Mouse (Mus musculus): ENCODE results near the gene Smoc2. TPM values are rescaled to one million over a fixed set of nuclear protein-coding genes. Genes with fewer than 3 reads are reported as not detected.

Gene Smoc2
- polyA plus RNA-seq, 1 experiment from 2014 or later, result 12.8 TPM

DNA sequence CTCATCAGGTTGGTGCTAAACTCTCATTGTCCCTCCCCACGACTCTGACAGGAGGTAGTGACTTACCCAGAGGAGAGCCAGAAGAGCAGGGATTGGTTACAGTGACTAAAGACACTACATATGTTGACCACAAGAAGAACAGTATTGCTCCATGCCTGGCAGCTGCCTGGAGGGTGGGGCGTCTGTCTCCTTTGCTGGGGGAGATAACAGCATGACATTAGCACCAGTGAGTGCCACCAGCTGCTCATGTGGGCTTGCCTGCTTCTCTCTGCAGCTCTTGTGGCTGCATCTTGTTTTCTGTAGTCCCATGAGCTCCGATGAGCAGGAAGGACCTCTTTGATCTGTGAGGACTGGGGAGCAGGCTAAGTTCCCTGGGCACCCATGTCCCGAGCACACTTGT is 29.7 kb upstream of the Smoc2 start:
- H3K27ac ChIP-seq (replicated peaks), result no peak overlapping the region
- no peaks in the 10 kb centered on the region for H3K9me3 ChIP-seq (replicated peaks)
- H3K4me2 ChIP-seq, result no peak overlapping the region
- H3K9ac ChIP-seq (replicated peaks), result no peak overlapping the region
- H3K36me3 ChIP-seq, result no peaks in the 10 kb centered on the region
- H3K4me3 ChIP-seq (replicated peaks), result no peak overlapping the region
- no peaks in the 10 kb centered on the region for H3K4me1 ChIP-seq
- 78% methylated on average over 4 of the region's 4 CpGs for WGBS
- H3K27me3 ChIP-seq (replicated peaks), result no peaks in the 10 kb centered on the region
- ATAC-seq (ENCODE audit: low FRiP score), result no peak

DNA sequence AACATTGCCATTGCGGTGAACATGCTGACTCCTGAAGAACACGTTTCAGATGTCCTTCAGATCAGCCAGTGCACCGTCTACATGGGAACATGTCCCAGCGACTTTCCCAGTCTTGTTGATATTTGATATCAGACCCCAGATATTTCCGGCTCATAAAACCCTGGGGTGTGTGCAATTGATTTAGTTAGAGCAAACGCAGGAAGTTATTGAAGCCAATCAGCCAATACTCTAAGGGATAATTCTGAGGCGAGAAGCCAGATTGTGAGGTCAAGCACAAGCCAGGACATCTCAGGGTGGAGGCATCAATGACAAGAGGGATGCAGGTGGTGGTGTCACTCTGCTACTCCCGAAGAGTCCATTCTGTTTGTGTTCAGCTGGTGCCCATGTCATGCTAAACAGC is 28.9 kb upstream of the Smoc2 start:
- Histone ChIP-seq H3K9ac (replicated peaks) (no peak overlapping the region), H3K4me3 (replicated peaks) (no peak overlapping the region), H3K27ac (replicated peaks) (no peak overlapping the region), H3K4me2 (no peak overlapping the region), H3K27me3 (replicated peaks) (no peaks in the 10 kb centered on the region), H3K4me1 (no peaks in the 10 kb centered on the region), H3K36me3 (no peaks in the 10 kb centered on the region), H3K9me3 (replicated peaks) (no peaks in the 10 kb centered on the region)
- ATAC-seq (ENCODE audit: low FRiP score), result no peak
- 74% methylated on average over 8 of the region's 8 CpGs for WGBS

DNA sequence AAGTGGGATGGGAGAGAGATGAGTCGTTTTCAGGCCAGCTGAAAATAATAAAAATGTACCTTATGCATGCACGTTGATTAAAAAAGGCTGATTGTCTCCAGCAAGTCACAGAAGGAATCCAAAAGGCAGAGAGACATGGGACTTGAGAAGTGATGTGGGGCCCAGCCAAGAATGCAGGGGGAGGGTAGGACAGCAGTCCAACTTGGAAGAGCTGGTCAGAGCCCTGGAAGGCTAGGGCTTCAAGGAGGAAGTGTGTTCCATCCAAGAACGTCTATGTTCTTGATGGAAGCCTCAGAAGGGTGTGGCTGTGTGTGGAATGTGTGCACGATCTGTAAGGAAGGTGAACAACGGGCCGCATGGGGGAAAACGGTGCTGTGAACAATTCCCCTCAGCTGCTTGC is 26.9 kb upstream of the Smoc2 start:
- Histone ChIP-seq H3K27ac (replicated peaks) (no peak overlapping the region), H3K4me3 (replicated peaks) (no peak overlapping the region), H3K4me1 (no peaks in the 10 kb centered on the region), H3K9me3 (replicated peaks) (no peaks in the 10 kb centered on the region), H3K4me2 (no peak overlapping the region), H3K27me3 (replicated peaks) (no peaks in the 10 kb centered on the region), H3K9ac (replicated peaks) (no peak overlapping the region), H3K36me3 (no peaks in the 10 kb centered on the region)
- ATAC-seq (ENCODE audit: low FRiP score), result no peak
- WGBS, result 74% methylated on average over 7 of the region's 7 CpGs

DNA sequence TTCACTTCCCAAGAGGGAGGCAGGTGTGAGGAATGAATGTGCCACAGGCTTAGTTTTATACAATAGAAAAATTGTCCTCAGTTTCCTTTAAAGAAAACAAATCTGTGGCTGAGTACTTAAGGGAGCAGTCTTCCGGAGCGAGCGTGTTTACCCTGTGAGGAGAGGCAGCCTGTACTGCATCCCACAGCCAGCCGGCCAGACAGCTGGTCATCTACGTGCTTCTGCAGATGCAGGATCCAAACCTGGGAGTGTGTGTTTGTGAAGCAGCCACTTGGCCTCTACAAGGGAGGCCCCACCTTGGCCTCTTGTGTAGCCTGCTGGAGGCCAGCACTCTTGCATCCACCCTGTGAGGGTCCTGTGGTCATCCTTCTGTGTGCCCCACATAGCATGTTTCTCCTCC is 24.7 kb upstream of the Smoc2 start:
- no peaks in the 10 kb centered on the region for H3K4me1 ChIP-seq
- no peak overlapping the region for H3K27ac ChIP-seq (replicated peaks)
- 85% methylated on average over 5 of the region's 5 CpGs for WGBS
- no peaks in the 10 kb centered on the region for H3K36me3 ChIP-seq
- no peaks in the 10 kb centered on the region for H3K27me3 ChIP-seq (replicated peaks)
- H3K4me3 ChIP-seq (replicated peaks), result no peak overlapping the region
- no peak overlapping the region for H3K9ac ChIP-seq (replicated peaks)
- ATAC-seq (ENCODE audit: low FRiP score), result no peak
- H3K4me2 ChIP-seq, result no peak overlapping the region
- H3K9me3 ChIP-seq (replicated peaks), result no peaks in the 10 kb centered on the region

DNA sequence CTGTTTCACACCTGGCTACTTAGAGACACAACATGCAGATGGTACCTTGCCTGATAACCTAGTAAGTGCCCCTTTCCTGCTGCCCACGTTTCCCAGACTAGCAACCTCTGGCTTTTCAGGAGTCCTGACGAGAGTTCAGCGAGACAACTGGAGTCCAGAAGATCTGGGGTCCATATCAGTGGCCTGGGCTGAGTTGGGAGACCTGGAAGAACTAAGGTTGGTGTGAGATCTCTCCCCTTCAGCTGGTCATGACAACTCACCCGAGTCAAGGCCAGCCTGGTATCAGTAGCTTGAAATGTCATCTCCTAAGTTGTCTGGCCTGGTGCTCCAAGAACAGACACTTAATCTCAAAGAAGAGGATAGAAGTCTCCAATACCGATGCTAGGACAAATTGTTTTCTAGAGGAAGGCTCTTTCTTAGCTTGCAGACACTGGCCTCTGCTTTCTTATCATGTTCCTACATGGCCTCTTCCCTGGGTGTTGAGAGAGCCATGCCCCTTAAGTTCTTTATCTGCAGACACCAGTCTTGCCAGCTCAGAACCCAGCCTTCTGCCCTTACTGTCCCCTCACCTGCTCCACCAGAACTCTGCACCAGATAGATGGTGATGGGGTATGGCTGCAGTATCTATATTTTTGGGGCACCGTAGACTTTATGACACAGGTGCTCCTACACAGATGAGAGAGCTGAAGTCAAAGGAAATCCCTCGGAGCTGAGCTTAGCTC is 21.3 kb upstream of the Smoc2 start:
- H3K4me2 ChIP-seq, result no peak overlapping the region
- no peak overlapping the region for H3K9ac ChIP-seq (replicated peaks)
- no peaks in the 10 kb centered on the region for H3K36me3 ChIP-seq
- H3K4me1 ChIP-seq, result no peaks in the 10 kb centered on the region
- no peak overlapping the region for H3K4me3 ChIP-seq (replicated peaks)
- no peak overlapping the region for H3K27ac ChIP-seq (replicated peaks)
- H3K27me3 ChIP-seq (replicated peaks), result no peaks in the 10 kb centered on the region
- WGBS, result 89% methylated on average over 7 of the region's 7 CpGs
- ATAC-seq (ENCODE audit: low FRiP score), result no peak
- no peaks in the 10 kb centered on the region for H3K9me3 ChIP-seq (replicated peaks)

DNA sequence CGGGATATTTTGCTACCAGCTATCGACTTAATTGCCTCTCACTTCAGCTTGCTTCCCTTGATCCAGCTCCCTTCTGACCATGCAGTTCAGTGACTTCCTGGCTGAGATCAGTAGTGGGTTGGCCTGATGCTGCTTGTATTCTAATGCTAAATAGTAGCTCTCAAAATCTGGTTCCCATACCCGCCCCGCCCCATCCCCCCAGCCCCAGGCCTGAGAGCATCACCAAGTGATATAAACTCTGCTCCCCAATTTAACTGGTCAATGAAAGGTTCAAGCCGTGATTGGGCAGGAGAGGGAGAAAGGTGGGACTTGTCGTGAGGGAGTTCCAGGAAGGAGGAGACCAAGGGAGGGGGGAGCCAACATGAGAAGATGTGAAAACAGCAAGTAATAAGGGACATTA is 20.4 kb upstream of the Smoc2 start:
- no peaks in the 10 kb centered on the region for H3K9me3 ChIP-seq (replicated peaks)
- no peaks in the 10 kb centered on the region for H3K36me3 ChIP-seq
- H3K4me1 ChIP-seq, result no peaks in the 10 kb centered on the region
- WGBS, result 26% methylated on average over 6 of the region's 6 CpGs
- no peaks in the 10 kb centered on the region for H3K27me3 ChIP-seq (replicated peaks)
- H3K4me3 ChIP-seq (replicated peaks), result no peak overlapping the region
- no peak overlapping the region for H3K9ac ChIP-seq (replicated peaks)
- no peak for ATAC-seq (ENCODE audit: low FRiP score)
- no peak overlapping the region for H3K4me2 ChIP-seq
- no peak overlapping the region for H3K27ac ChIP-seq (replicated peaks)

DNA sequence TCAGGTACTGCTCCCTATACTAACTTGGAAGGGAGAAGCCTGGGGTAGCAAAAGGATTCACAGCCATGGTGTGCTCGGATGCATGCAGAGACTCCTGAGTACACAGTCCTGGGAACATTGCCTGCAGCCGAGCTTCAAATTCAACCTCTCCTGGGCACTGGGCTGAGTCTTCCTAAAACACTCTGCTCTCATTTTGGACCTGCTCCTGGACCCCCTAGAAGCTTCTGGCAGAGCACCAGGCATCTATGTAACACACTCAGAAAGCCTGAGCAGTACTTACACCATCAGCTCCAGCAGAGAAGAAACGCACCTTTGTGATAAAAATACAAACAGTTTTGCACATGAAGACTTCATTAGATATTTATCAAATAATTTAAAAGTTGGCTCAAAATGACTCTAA is 18.3 kb upstream of the Smoc2 start:
- H3K36me3 ChIP-seq, result no peaks in the 10 kb centered on the region
- no peak overlapping the region for H3K9ac ChIP-seq (replicated peaks)
- no peak overlapping the region for H3K4me2 ChIP-seq
- H3K27me3 ChIP-seq (replicated peaks), result no peaks in the 10 kb centered on the region
- no peaks in the 10 kb centered on the region for H3K4me1 ChIP-seq
- no peak for ATAC-seq (ENCODE audit: low FRiP score)
- WGBS, result 81% methylated on average over 3 of the region's 3 CpGs
- H3K4me3 ChIP-seq (replicated peaks), result no peak overlapping the region
- H3K9me3 ChIP-seq (replicated peaks), result no peaks in the 10 kb centered on the region
- H3K27ac ChIP-seq (replicated peaks), result no peak overlapping the region

DNA sequence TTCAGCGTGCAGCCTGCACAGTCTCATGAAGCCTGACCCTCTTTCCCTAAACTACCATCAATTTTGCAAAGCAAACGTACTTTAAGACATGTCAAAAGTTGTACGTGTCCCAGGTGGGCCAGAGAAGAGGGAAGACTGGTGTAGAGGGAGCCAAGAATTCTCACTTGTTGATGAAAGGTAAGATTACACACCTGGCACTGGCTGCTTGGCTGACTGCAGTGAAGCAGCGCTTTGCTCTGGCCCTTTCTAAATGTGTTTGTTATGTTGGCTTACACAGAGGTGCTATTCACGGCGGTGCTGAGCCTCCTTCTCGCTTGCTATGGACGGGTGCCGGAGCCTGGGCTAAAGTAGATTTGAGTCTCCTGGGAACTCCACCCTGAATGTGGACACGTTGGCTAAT is 17.1 kb upstream of the Smoc2 start:
- Histone ChIP-seq H3K9ac (replicated peaks) (no peak overlapping the region), H3K27ac (replicated peaks) (no peak overlapping the region), H3K36me3 (no peaks in the 10 kb centered on the region), H3K9me3 (replicated peaks) (no peaks in the 10 kb centered on the region), H3K4me2 (no peak overlapping the region), H3K4me3 (replicated peaks) (no peak overlapping the region), H3K4me1 (no peaks in the 10 kb centered on the region), H3K27me3 (replicated peaks) (no peaks in the 10 kb centered on the region)
- ATAC-seq (ENCODE audit: low FRiP score), result no peak
- WGBS, result 92% methylated on average over 10 of the region's 10 CpGs

DNA sequence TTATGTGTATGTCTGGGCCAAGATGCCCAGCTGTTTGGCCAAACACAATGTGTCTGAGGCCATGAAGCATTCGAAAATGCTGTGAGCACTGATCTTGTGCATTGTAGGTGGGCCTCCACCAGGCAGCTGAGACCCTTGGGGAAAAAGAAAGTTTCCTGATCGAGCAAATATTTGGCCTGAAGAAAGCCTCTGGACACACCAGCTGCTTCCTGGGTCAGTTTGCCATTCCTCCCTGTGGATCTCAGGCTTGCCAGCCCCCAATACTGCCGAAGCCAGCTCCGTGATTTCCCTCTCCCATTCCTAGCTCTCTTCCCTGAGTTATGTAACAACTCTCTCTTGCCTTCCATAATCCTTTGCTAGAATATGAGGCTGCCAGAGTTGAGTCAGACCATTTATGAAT is 11.3 kb upstream of the Smoc2 start:
- Histone ChIP-seq H3K27ac (replicated peaks) (no peak overlapping the region), H3K4me1 (no peaks in the 10 kb centered on the region), H3K4me2 (no peak overlapping the region), H3K9me3 (replicated peaks) (no peaks in the 10 kb centered on the region), H3K9ac (replicated peaks) (no peak overlapping the region), H3K36me3 (no peaks in the 10 kb centered on the region), H3K4me3 (replicated peaks) (no peak overlapping the region), H3K27me3 (replicated peaks) (no peaks in the 10 kb centered on the region)
- no peak for ATAC-seq (ENCODE audit: low FRiP score)
- WGBS, result 86% methylated on average over 4 of the region's 4 CpGs

DNA sequence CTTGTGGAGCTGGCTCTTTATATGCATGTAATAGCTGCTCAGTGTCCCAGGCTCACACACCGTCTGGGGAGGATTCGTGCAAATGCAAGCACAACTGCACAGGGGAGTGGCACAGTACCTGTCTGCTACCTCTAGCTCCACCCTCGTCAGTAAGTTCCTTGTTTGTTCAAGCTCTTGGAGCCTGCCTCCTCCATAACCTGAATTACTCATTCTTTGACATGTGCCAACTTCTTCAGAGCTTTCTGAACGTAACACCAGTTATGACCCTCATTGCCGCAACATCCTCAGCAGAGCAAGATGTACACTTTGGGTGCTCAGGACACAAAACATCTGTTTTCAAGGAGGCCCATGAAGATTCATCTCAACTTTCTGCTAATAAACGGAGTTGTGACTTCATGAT is 5.9 kb upstream of the Smoc2 start:
- WGBS, result 82% methylated on average over 6 of the region's 6 CpGs
- no peak for ATAC-seq (ENCODE audit: low FRiP score)
- no peak overlapping the region for H3K4me2 ChIP-seq
- peaks cover 16% of the 10 kb centered on the region for H3K27me3 ChIP-seq (replicated peaks)
- no peaks in the 10 kb centered on the region for H3K9me3 ChIP-seq (replicated peaks)
- H3K4me3 ChIP-seq (replicated peaks), result no peak overlapping the region
- no peaks in the 10 kb centered on the region; the same call in 1 of the 2 replicates for H3K4me1 ChIP-seq
- no peaks in the 10 kb centered on the region for H3K36me3 ChIP-seq
- no peak overlapping the region for H3K27ac ChIP-seq (replicated peaks)
- no peak overlapping the region for H3K9ac ChIP-seq (replicated peaks)

DNA sequence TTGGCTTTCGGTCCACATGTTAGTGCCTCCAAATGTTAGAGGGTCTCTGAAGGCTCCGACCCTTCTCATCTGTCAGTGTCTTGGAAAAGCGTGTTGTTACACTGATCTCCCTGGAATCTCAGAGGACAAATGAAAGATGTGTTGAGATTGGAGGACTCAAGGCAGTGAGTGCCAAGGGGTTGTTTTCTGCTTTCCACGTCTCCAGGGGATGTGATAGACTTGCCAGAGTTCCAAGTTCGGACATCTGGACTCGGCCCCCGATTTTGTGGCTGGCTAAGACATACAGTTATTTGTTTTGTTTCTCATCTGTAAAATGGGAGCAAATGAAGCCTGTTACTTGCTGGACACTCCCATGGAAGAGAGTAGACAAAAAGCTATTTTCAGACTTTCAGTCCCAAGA is 2.0 kb upstream of the Smoc2 start:
- Histone ChIP-seq H3K9ac (replicated peaks) (no peak overlapping the region), H3K9me3 (replicated peaks) (no peaks in the 10 kb centered on the region), H3K27ac (replicated peaks) (no peak overlapping the region), H3K4me1 (peaks cover 20% of the 10 kb centered on the region), H3K4me2 (no peak overlapping the region), H3K27me3 (replicated peaks) (peaks cover 54% of the 10 kb centered on the region), H3K4me3 (replicated peaks) (no peak overlapping the region), H3K36me3 (no peaks in the 10 kb centered on the region)
- 92% methylated on average over 7 of the region's 7 CpGs for WGBS
- ATAC-seq (ENCODE audit: low FRiP score), result no peak

DNA sequence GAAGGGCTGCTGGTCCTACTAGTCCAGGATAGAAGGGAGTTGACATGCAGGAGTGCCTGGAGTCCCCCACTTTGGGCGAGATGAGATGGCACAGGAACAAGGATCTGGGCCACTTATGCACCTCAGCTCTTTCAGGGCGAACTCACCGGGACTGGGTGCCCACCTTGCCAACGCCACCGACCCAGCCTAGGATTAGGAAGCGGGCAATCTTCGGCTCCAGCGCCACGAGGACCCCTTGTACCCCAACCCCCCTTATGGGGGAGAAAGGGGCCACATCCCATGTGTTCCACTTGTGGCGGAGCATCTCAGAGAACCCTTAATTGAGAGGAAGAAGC is 627 bp downstream of the Smoc2 start:
- ATAC-seq (ENCODE audit: low FRiP score), result peak; percentile 54; the same call in 1 of the 2 replicates
- H3K4me2 ChIP-seq, result peak overlapping the region; percentile 92
- H3K9me3 ChIP-seq (replicated peaks), result no peaks in the 10 kb centered on the region
- H3K4me1 ChIP-seq, result peaks cover 20% of the 10 kb centered on the region
- H3K9ac ChIP-seq (replicated peaks), result no peak overlapping the region
- 0% methylated on average over 10 of the region's 10 CpGs for WGBS
- H3K36me3 ChIP-seq, result no peaks in the 10 kb centered on the region
- peaks cover 60% of the 10 kb centered on the region for H3K27me3 ChIP-seq (replicated peaks)
- H3K4me3 ChIP-seq (replicated peaks), result peak overlapping the region; percentile 47
- H3K27ac ChIP-seq (replicated peaks), result no peak overlapping the region

DNA sequence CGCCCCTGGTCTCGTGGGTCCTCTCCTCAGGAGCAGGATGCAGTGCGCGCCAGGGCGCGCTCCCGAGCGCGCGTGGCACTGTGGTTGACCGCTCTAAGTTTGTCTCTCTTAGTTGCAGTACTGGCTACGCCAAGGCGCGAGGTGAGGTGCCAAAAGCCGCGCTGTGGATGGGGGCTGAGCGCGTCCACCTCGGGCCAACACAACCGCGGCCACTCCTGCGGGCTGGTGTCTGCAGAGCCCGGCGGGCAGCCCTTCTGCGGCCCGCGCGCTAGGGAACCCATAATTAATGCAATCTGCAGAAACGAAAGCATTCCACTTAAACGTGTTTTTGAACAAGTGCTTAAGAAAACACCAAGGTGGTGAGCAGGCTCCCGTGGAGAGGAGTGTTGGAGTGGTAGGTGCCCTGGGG is 1.1 kb downstream of the Smoc2 start:
- Histone ChIP-seq H3K4me3 (replicated peaks) (peak overlapping the region; percentile 47), H3K36me3 (no peaks in the 10 kb centered on the region), H3K9me3 (replicated peaks) (no peaks in the 10 kb centered on the region), H3K27ac (replicated peaks) (no peak overlapping the region), H3K27me3 (replicated peaks) (peaks cover 60% of the 10 kb centered on the region), H3K9ac (replicated peaks) (0 out of 2 replicates have a peak overlapping the region, but pooled peaks have one; percentile 15), H3K4me2 (peak overlapping the region; percentile 92), H3K4me1 (peaks cover 20% of the 10 kb centered on the region)
- WGBS, result under 1% methylated on average over 31 of the region's 31 CpGs
- no peak for ATAC-seq (ENCODE audit: low FRiP score)

Measured in neural tube, embryonic 15.5 days (tissue).